Mouse (Mus musculus): ENCODE data around the gene Immt. TPM values are rescaled to one million over a fixed set of nuclear protein-coding genes. Genes with fewer than 3 reads are reported as not detected.
A peak's percentile ranks its signal among the peaks of the same experiment; 100 is the strongest.

The Immt gene
- polyA plus RNA-seq, 1 experiment from 2014 or later = 88.9 TPM

DNA sequence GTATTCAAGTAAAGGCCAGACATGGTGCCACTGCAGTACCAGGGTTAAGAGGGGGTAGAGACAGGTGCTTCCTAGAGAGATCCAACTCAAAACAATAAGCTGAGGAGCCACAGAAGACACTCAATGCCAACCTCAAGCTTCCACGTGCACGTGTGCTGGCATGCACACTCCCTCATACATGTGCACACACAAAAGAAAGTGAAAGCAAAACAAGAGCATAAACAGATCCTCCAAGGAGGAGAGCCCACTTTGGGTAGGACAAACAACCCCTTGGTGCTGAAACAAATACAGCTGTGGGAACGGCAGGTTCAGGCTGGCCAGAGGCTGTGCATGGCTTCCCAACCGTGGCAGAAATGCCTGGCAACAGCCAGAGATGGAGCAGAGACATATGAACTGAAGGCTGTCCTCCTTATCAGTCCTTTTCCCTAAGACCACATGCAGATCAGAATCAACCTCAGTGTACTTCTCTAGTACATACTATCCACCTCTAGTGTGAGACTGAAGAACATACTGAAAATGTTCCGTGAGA lies 11.3 kb upstream of the Immt start:
- Histone ChIP-seq H3K36me3 (ENCODE audit: insufficient read depth, low read length) (peaks cover 17% of the 10 kb centered on the region), H3K4me1 (ENCODE audit: insufficient read depth, low read depth, low read length) (no peaks in the 10 kb centered on the region; the same call in 1 of the 2 replicates), H3K27me3 (replicated peaks; ENCODE audit: insufficient read depth, low read length) (no peaks in the 10 kb centered on the region), H3K4me2 (replicated peaks; ENCODE audit: low read depth, low read length) (no peak overlapping the region), H3K9me3 (ENCODE audit: low read length) (no peaks in the 10 kb centered on the region), H3K4me3 (ENCODE audit: low read depth, low read length) (no peak overlapping the region), H3K9ac (replicated peaks; ENCODE audit: low read depth) (no peak overlapping the region), H3K27ac (ENCODE audit: low read length) (no peak overlapping the region)
- TF ChIP-seq CTCF (IDR thresholded peaks at IDR 0.05) (no peak), EP300 (IDR thresholded peaks at IDR 0.05) (no peak)
- WGBS = 81% methylated on average over 5 of the region's 5 CpGs
- no peak for DNase-seq (ENCODE audit: low spot score)
- ATAC-seq = no peak

DNA sequence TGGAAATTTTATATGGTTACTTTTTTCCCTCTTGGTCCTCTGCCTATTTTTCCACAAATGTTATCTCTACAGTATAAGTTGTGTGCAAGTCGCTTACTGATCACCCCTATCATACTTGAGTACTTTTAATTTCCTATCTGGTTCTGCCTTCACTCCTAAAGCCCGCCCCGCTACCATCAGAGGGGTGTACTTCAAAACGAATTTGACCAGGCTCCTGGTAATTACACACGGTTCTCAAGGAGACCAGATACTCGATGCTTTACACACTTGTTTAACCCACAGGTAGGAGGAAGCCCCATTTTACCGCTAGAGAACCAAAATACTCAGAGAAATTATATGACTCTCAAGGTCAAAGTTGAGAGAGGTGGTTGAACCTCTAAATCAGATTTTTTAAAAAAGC lies 8.0 kb upstream of the Immt start:
- Histone ChIP-seq H3K9ac (replicated peaks; ENCODE audit: low read depth) (no peak overlapping the region), H3K36me3 (ENCODE audit: insufficient read depth, low read length) (peaks cover 3% of the 10 kb centered on the region; the same call in 1 of the 2 replicates), H3K27ac (ENCODE audit: low read length) (no peak overlapping the region), H3K27me3 (replicated peaks; ENCODE audit: insufficient read depth, low read length) (no peaks in the 10 kb centered on the region), H3K4me3 (ENCODE audit: low read depth, low read length) (peak overlapping the region; percentile 42), H3K4me1 (ENCODE audit: insufficient read depth, low read depth, low read length) (no peaks in the 10 kb centered on the region; the same call in 1 of the 2 replicates), H3K4me2 (replicated peaks; ENCODE audit: low read depth, low read length) (peak overlapping the region; percentile 50), H3K9me3 (ENCODE audit: low read length) (no peaks in the 10 kb centered on the region)
- DNase-seq (ENCODE audit: low spot score) (no peak), ATAC-seq (peak; percentile 32)
- no peak for TF ChIP-seq CTCF (IDR thresholded peaks at IDR 0.05)
- no peak for TF ChIP-seq EP300 (IDR thresholded peaks at IDR 0.05)
- 0% methylated on average over 7 of the region's 7 CpGs for WGBS

DNA sequence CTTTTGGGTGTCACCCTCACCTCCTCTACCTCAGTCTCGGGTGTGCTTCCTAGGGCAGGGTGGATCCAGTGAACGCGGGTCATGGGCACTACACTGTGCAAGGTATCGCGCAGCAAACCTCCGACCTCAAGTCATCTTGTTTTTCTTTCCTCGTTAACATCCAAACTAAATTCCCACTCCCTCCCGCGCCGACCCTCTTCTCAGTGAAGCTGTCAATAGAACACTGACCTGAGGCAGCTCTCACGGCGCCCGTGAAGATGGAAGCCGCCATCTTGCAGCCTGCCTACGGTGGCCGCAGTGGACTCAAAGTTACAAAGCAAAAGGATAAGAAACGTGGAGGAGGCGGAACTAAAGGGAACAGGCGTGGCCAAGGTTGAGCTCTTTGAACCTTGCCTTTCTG lies 7.6 kb upstream of the Immt start:
- TF ChIP-seq CTCF (IDR thresholded peaks at IDR 0.05) (no peak), EP300 (IDR thresholded peaks at IDR 0.05) (no peak; the same call in 1 of the 2 replicates)
- H3K4me3 ChIP-seq (ENCODE audit: low read depth, low read length) = peak overlapping the region; percentile 42
- peak overlapping the region; percentile 50 for H3K4me2 ChIP-seq (replicated peaks; ENCODE audit: low read depth, low read length)
- H3K27ac ChIP-seq (ENCODE audit: low read length) = no peak overlapping the region
- H3K27me3 ChIP-seq (replicated peaks; ENCODE audit: insufficient read depth, low read length) = no peaks in the 10 kb centered on the region
- H3K36me3 ChIP-seq (ENCODE audit: insufficient read depth, low read length) = no peaks in the 10 kb centered on the region
- no peaks in the 10 kb centered on the region for H3K9me3 ChIP-seq (ENCODE audit: low read length)
- H3K9ac ChIP-seq (replicated peaks; ENCODE audit: low read depth) = no peak overlapping the region
- WGBS = 0% methylated on average over 19 of the region's 19 CpGs
- H3K4me1 ChIP-seq (ENCODE audit: insufficient read depth, low read depth, low read length) = no peaks in the 10 kb centered on the region; the same call in 1 of the 2 replicates
- DNase-seq (ENCODE audit: low spot score) (peak; percentile 96), ATAC-seq (peak; percentile 96)

DNA sequence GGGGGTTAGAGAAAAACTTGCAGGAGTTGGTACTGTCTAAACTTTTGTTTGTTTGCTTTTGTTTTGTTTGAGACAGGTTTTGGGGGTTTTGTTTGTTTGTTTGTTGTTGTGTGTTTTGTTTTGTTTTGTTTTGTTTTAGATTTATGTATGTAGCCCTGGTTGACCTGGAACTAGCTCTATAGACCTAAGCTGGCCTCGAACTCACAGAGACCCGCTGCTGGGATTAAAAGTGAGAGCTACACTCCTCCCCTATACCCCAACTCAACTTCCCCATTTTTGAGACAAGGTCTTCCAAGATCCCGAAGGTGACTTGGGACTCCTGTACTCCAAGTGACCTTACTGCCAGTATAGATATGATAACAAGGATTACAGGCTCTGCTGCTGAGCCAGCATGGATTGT lies 7.2 kb upstream of the Immt start:
- no peak; the same call in 1 of the 2 replicates for TF ChIP-seq EP300 (IDR thresholded peaks at IDR 0.05)
- no peak for TF ChIP-seq CTCF (IDR thresholded peaks at IDR 0.05)

DNA sequence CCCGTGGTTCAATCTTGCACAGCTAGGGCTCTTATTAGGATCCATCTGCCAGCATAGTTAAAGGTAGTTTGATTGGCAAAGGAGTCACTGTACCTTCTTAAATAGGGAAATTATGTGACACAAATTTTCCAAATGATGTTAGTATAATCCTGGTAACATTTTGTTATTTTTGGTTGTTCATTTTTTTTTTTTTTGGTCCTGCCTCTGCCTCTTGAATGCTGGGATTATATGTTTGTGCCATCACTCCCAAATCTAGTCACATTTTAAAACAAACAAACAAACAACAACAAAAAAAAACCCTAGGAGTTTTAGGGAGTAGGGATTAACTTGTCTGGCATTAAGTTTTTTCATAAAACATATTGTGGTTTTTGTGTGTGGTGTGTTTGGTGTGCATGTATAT lies 4.3 kb upstream of the Immt start, which contains the start of gene Mrpl35:
TSS of gene Mrpl35 (minus strand) at position 101 of the 400 bp plus-strand sequence.
- no peak for TF ChIP-seq EP300 (IDR thresholded peaks at IDR 0.05)
- no peak for TF ChIP-seq CTCF (IDR thresholded peaks at IDR 0.05)
- Histone ChIP-seq H3K27ac (ENCODE audit: low read length) (no peak within 1 kb of the TSS), H3K9me3 (ENCODE audit: low read length) (no peaks in the 10 kb centered on the region), H3K4me2 (replicated peaks; ENCODE audit: low read depth, low read length) (no peak within 1 kb of the TSS), H3K27me3 (replicated peaks; ENCODE audit: insufficient read depth, low read length) (no peaks in the 10 kb centered on the region), H3K4me1 (ENCODE audit: insufficient read depth, low read depth, low read length) (no peaks in the 10 kb centered on the region; the same call in 1 of the 2 replicates), H3K4me3 (ENCODE audit: low read depth, low read length) (no peak within 1 kb of the TSS), H3K36me3 (ENCODE audit: insufficient read depth, low read length) (no peaks in the 10 kb centered on the region), H3K9ac (replicated peaks; ENCODE audit: low read depth) (no peak within 1 kb of the TSS)
- DNase-seq (ENCODE audit: low spot score) = no peak
- no peak for ATAC-seq
- WGBS = 22% methylated on average over 1 of the region's 1 CpGs

More for the DNA sequence above, 7.2 kb upstream of the Immt start:
- H3K9me3 ChIP-seq (ENCODE audit: low read length) = no peaks in the 10 kb centered on the region
- 31% methylated on average over 3 of the region's 3 CpGs for WGBS
- H3K4me1 ChIP-seq (ENCODE audit: insufficient read depth, low read depth, low read length) = no peaks in the 10 kb centered on the region; the same call in 1 of the 2 replicates
- no peaks in the 10 kb centered on the region for H3K36me3 ChIP-seq (ENCODE audit: insufficient read depth, low read length)
- no peak overlapping the region for H3K27ac ChIP-seq (ENCODE audit: low read length)
- no peak overlapping the region for H3K9ac ChIP-seq (replicated peaks; ENCODE audit: low read depth)
- peak overlapping the region; percentile 50 for H3K4me2 ChIP-seq (replicated peaks; ENCODE audit: low read depth, low read length)
- ATAC-seq = no peak
- peak overlapping the region; percentile 42 for H3K4me3 ChIP-seq (ENCODE audit: low read depth, low read length)
- DNase-seq (ENCODE audit: low spot score) = no peak
- H3K27me3 ChIP-seq (replicated peaks; ENCODE audit: insufficient read depth, low read length) = no peaks in the 10 kb centered on the region

DNA sequence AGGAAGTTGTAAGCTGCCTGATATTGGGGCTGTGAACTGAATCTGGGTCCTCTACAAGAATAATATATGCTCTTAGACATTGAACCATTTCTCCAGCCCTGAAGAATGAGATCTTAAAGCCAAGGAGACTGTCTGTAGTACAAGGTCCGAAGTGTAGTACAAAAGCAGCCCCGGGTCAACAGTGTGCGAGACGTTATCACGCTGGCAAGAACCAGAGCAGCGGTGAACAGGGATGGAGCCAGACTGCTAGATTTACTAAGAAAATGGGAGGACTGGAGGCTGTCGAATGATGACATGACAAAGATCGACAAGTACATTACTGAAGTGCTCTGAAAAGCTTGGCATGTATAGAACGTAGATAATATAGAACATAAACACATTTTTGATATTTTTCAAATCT lies 1.4 kb upstream of the Immt start:
- Histone ChIP-seq H3K4me2 (replicated peaks; ENCODE audit: low read depth, low read length) (no peak overlapping the region), H3K9me3 (ENCODE audit: low read length) (no peaks in the 10 kb centered on the region), H3K27me3 (replicated peaks; ENCODE audit: insufficient read depth, low read length) (no peaks in the 10 kb centered on the region), H3K9ac (replicated peaks; ENCODE audit: low read depth) (no peak overlapping the region), H3K36me3 (ENCODE audit: insufficient read depth, low read length) (no peaks in the 10 kb centered on the region), H3K27ac (ENCODE audit: low read length) (no peak overlapping the region), H3K4me3 (ENCODE audit: low read depth, low read length) (no peak overlapping the region), H3K4me1 (ENCODE audit: insufficient read depth, low read depth, low read length) (peaks cover 4% of the 10 kb centered on the region; the same call in 1 of the 2 replicates)
- no peak for TF ChIP-seq CTCF (IDR thresholded peaks at IDR 0.05)
- TF ChIP-seq EP300 (IDR thresholded peaks at IDR 0.05) = no peak
- DNase-seq (ENCODE audit: low spot score) (no peak), ATAC-seq (no peak)
- WGBS = 78% methylated on average over 9 of the region's 9 CpGs

Measured in lung, postnatal 0 days (tissue).